Mouse (Mus musculus) intestine, embryonic 16.5 days (tissue): ENCODE measurements at regions not wholly inside any gene's neighbourhood (a gene's known extent, or its start where the extent isn't known, plus 50 kb on each side); places are given as distances from the start of the nearest gene placed in this dataset.
A peak's percentile ranks its signal among the peaks of the same experiment; 100 is the strongest.

Experiments used
- ATAC-seq: fragments of 200-750 bp; cut with Nextera tagmentation; 2 replicates; pipeline ENCODE4 v1.8.0; 2017; ENCODE audit warnings: moderate TSS enrichment, moderate library complexity
- H3K27ac ChIP-seq: fragments of 300-500 bp; sonication (generic); 2 replicates; pipeline ENCODE4 v1.5.1; 2014; ENCODE audit warnings: mild to moderate bottlenecking, low read length
- H3K27me3 ChIP-seq: fragments of 300-500 bp; sonication (generic); replicated peaks from 2 replicates; pipeline ENCODE4 v1.6.1; 2014; ENCODE audit warnings: low read length, control low read depth, mixed read lengths; ENCODE audit not compliant: control insufficient read depth, insufficient read depth
- H3K36me3 ChIP-seq: fragments of 300-500 bp; sonication (generic); 2 replicates; pipeline ENCODE4 v1.6.1; 2014; ENCODE audit warnings: low read length, control low read depth; ENCODE audit not compliant: control insufficient read depth, insufficient read depth
- H3K4me1 ChIP-seq: fragments of 300-500 bp; sonication (generic); 2 replicates; pipeline ENCODE4 v1.6.1; 2014; ENCODE audit warnings: low read length, control low read depth, mixed read lengths; ENCODE audit not compliant: control insufficient read depth, insufficient read depth
- H3K4me2 ChIP-seq: fragments of 300-500 bp; sonication (generic); 2 replicates; pipeline ENCODE4 v1.6.1; 2014; ENCODE audit warnings: low read depth, low read length, control low read depth
- H3K4me3 ChIP-seq: fragments of 300-500 bp; sonication (generic); 2 replicates; pipeline ENCODE4 v1.5.1; 2014; ENCODE audit warnings: mild to moderate bottlenecking, low read length
- H3K9ac ChIP-seq: fragments of 300-500 bp; sonication (generic); 2 replicates; pipeline ENCODE4 v1.6.1; 2014; ENCODE audit warnings: low read depth, low read length
- H3K9me3 ChIP-seq: fragments of 300-500 bp; sonication (generic); 2 replicates; pipeline ENCODE4 v1.6.1; 2016; ENCODE audit warnings: low read length, control low read depth; ENCODE audit not compliant: control insufficient read depth
- WGBS: fragments of 180-500 bp; shearing (Covaris S2); extraction: QIAGEN DNeasy Blood & Tissue Kit; methylation state at CpG from one replicate; pipeline ENCODE4 v1.1.7; 2014; 5-methylcytosine and 5-hydroxymethylcytosine counted together

DNA sequence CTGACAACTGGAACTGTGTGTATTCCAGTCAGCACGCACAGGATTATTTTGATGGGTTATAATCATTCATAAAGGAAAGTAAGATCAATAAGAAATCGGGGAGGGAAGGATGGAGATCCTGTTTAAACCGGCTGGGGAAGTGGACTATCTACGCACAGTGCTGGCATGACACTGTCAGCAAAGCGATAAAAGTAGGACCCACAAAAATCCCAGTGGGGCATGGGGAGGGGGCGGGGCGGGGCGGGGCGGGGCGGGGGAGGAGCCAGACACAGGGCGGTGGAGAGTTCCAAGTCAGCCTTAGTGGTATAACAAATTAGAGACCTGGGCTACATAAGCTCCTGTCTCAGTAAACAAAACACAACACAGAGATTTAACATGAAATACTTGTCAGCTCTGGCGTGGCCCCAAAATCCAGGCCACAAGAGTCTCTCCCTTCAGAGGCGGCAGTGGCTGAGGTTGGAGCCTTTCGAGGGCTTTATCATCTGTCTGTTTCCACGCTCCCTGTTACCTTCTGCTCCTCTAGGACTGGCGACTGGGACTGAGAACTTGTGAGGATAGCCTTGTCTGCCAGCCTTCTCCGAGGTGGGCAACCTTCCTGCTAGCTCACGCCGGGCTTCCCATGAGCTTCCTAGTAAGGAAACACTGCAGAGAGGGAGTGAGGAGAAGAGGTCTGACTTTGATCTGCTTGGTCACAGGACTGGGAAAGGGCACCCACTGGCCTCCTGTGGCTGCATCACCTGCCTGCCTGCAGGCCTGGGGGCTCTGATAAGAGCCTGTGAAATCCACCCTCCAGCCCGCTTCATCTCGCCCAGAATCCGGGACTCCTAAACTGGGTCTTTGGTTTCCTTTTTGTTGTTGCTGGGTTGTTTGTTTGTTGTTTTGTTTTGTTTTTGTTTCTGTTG, 90.3 kb upstream of the Ptpn1 start:
- no peak for ATAC-seq
- Histone ChIP-seq H3K27me3 (no peaks in the 10 kb centered on the region), H3K36me3 (no peaks in the 10 kb centered on the region), H3K4me3 (no peak overlapping the region), H3K4me2 (no peak overlapping the region), H3K4me1 (peaks cover 16% of the 10 kb centered on the region), H3K9me3 (no peaks in the 10 kb centered on the region), H3K27ac (no peak overlapping the region), H3K9ac (peak overlapping the region; percentile 11; the same call in 1 of the 2 replicates)
- 40% methylated on average over 22 of the region's 22 CpGs for WGBS

DNA sequence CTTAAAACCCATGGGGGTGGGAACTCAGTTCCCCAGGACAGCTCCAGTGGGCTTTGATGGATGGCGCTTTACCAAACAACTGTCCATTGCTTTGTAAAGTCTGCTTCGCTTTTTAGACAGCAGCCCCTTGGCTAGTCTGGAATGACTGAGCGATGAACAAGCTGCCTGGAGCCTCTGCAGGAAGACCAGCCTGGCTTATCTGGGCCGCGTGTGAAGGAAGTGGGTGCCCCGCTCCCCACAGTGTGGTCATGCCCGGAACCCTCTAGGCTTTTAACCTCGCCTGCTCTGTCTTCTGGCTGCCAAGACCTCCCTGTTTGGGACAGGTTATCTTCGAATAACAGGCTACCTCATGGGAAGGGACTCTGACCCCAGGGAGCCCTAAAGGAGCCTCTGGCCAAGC, 91.5 kb upstream of the Ptpn1 start:
- H3K36me3 ChIP-seq = no peaks in the 10 kb centered on the region
- H3K9me3 ChIP-seq = no peaks in the 10 kb centered on the region
- H3K9ac ChIP-seq = no peak overlapping the region
- no peak for ATAC-seq
- H3K4me2 ChIP-seq = no peak overlapping the region
- no peak overlapping the region for H3K4me3 ChIP-seq
- no peaks in the 10 kb centered on the region for H3K27me3 ChIP-seq
- H3K4me1 ChIP-seq = peaks cover 16% of the 10 kb centered on the region
- 82% methylated on average over 9 of the region's 9 CpGs for WGBS
- H3K27ac ChIP-seq = no peak overlapping the region

DNA sequence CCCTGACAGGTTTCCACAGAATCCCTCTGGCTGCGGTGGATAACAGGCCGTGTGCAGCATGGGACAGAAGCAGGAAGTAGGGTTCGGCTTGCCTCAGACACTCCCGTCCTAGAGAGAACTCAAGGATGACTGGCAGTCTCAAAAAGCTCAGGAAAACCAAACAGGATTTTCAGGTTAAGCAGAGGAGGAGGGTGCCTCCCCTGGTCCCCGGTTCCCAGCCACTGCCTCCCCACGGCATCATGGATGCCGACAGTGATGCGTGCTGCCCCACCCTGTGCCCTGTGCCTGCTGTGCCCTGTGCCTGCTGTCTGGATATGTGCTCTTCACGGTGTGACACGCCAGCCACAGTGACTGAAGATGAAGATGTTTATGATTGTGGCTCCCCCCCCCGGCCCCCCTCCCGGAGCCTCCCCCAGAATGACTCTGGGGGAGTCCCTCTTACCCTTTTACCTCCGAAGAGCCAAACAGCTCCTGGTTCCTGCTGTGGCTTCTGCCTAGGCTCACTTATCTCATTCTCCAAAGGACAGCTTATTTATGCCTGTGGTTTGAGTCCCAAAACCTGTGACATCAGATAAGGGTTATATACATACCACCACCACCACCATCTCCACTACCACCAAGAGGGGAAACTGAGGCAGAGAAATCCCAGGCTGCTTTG, 92.4 kb upstream of the Ptpn1 start:
- H3K9me3 ChIP-seq = no peaks in the 10 kb centered on the region; the same call in 1 of the 2 replicates
- no peak overlapping the region for H3K4me3 ChIP-seq
- ATAC-seq = peak; percentile 25; the same call in 1 of the 2 replicates
- H3K4me1 ChIP-seq = peaks cover 21% of the 10 kb centered on the region
- 45% methylated on average over 13 of the region's 13 CpGs for WGBS
- H3K27me3 ChIP-seq = no peaks in the 10 kb centered on the region
- H3K9ac ChIP-seq = no peak overlapping the region
- H3K4me2 ChIP-seq = no peak overlapping the region
- no peaks in the 10 kb centered on the region for H3K36me3 ChIP-seq
- H3K27ac ChIP-seq = no peak overlapping the region

DNA sequence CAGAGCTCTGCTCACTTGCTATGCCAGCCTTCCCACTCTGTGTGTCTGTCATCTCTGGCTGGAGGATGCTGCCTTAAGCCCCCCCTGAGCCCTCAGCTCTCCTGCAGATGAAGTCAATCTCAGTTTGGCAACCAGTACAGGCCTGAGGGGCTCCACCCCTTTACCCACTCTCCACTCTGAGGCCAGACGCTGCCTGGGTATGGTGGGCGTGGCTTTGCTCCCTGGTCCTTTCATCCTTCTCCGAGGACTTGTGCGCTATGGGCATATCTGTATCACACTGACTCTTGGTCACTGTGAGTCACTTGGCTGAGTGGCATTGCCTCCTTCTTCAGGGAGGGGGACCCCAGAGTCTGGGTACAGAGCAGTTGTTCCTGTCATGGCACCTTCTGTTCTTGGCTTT, 94.3 kb upstream of the Ptpn1 start:
- ATAC-seq = no peak

DNA sequence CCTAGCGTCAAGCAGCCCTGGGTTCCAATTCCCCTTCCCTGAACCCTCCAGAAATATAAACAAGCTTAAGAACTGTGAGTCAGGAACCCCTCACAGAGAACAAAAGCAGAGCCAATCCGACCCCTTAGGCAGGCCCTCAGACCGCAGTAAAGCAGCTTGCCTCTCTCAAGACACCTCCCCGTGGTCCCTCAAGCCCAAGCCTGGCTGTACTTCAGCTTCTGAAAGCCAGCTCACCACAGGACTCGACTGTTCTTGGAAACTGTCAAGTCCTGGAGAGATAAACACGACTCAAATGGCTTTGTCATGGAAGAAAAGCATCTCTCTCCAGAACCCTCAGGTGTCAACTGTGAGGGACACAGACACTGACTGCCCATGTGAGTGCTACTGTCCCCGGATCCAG, 95.2 kb upstream of the Ptpn1 start:
- H3K27ac ChIP-seq = 0 out of 2 replicates have a peak overlapping the region, but pooled peaks have one; percentile 24
- WGBS = 36% methylated on average over 7 of the region's 7 CpGs

More for the DNA sequence above, 94.3 kb upstream of the Ptpn1 start:
- Histone ChIP-seq H3K27ac (no peak overlapping the region), H3K27me3 (no peaks in the 10 kb centered on the region), H3K9me3 (no peaks in the 10 kb centered on the region; the same call in 1 of the 2 replicates), H3K4me2 (no peak overlapping the region), H3K9ac (no peak overlapping the region), H3K4me1 (peaks cover 38% of the 10 kb centered on the region), H3K36me3 (no peaks in the 10 kb centered on the region), H3K4me3 (no peak overlapping the region)
- WGBS = 41% methylated on average over 4 of the region's 4 CpGs

DNA sequence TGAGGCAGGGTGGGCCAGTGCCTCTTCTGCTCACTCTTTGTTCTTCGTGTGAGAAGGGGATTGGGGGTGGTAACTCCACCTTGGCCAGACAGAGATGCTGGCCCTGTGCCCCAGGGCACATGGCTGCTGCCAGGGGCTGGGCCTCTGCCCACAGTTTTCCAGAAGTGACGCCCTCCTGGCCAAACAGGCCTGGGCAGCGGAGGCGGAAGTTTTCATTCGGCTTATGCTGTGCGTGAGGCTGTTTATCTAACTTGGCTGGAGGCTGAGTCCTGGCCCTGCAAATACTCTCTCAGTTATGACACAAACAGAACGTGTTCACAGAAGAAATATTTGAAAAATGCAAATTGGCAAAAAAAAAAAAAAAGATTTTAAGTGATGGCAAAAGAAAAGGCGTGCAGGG, 97.3 kb upstream of the Ptpn1 start:
- H3K4me3 ChIP-seq = no peak overlapping the region
- no peak; the same call in 1 of the 2 replicates for ATAC-seq
- no peaks in the 10 kb centered on the region; the same call in 1 of the 2 replicates for H3K9me3 ChIP-seq
- peaks cover 29% of the 10 kb centered on the region for H3K4me1 ChIP-seq
- H3K9ac ChIP-seq = peak overlapping the region; percentile 36; the same call in 1 of the 2 replicates
- H3K36me3 ChIP-seq = no peaks in the 10 kb centered on the region
- no peaks in the 10 kb centered on the region for H3K27me3 ChIP-seq
- WGBS = 62% methylated on average over 8 of the region's 8 CpGs
- H3K4me2 ChIP-seq = no peak overlapping the region
- peak overlapping the region; percentile 75 for H3K27ac ChIP-seq

More for the DNA sequence above, 95.2 kb upstream of the Ptpn1 start:
- Histone ChIP-seq H3K9ac (0 out of 2 replicates have a peak overlapping the region, but pooled peaks have one; percentile 2), H3K4me3 (no peak overlapping the region), H3K9me3 (no peaks in the 10 kb centered on the region; the same call in 1 of the 2 replicates), H3K4me2 (no peak overlapping the region), H3K27me3 (no peaks in the 10 kb centered on the region), H3K4me1 (peaks cover 34% of the 10 kb centered on the region), H3K36me3 (no peaks in the 10 kb centered on the region)
- no peak for ATAC-seq

DNA sequence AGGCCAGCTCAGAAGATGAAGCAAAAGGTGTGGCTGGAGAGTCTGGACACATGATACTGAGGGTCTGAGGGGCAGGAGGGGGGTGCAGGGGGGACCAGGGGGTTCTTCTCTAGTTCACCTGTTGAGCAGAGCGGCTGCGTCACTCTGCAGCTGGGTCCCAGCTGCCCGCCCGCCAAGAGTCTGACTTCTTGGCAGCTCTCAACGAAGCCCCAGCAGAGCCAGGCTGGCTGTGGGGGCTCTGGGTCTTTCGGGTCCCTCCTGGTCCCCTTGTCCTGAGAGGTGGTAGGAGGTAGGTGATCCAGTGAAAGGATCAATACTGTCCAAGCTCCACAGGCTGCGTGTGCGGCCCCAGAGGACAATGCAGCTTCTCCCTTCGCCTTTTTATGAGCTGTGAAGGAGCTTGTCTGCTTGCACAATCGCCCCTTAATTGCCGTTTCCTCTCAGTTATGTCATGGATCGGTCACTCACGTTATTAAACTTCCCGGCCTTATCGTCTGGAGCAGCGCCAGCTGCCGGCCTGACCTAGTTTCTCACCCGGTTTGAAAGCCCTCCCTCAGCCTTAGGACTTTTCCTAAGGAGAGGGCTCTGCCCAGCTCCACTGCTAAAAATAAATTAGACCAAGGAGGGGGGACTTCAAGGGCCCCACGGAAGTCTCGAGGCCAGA, 98.4 kb upstream of the Ptpn1 start:
- H3K27me3 ChIP-seq = no peaks in the 10 kb centered on the region
- no peaks in the 10 kb centered on the region; the same call in 1 of the 2 replicates for H3K9me3 ChIP-seq
- peak; percentile 74 for ATAC-seq
- no peaks in the 10 kb centered on the region for H3K36me3 ChIP-seq
- H3K4me1 ChIP-seq = peaks cover 25% of the 10 kb centered on the region
- peak overlapping the region; percentile 31; the same call in 1 of the 2 replicates for H3K4me2 ChIP-seq
- H3K27ac ChIP-seq = peak overlapping the region; percentile 75
- H3K4me3 ChIP-seq = no peak overlapping the region
- 22% methylated on average over 20 of the region's 20 CpGs for WGBS
- H3K9ac ChIP-seq = peak overlapping the region; percentile 67

DNA sequence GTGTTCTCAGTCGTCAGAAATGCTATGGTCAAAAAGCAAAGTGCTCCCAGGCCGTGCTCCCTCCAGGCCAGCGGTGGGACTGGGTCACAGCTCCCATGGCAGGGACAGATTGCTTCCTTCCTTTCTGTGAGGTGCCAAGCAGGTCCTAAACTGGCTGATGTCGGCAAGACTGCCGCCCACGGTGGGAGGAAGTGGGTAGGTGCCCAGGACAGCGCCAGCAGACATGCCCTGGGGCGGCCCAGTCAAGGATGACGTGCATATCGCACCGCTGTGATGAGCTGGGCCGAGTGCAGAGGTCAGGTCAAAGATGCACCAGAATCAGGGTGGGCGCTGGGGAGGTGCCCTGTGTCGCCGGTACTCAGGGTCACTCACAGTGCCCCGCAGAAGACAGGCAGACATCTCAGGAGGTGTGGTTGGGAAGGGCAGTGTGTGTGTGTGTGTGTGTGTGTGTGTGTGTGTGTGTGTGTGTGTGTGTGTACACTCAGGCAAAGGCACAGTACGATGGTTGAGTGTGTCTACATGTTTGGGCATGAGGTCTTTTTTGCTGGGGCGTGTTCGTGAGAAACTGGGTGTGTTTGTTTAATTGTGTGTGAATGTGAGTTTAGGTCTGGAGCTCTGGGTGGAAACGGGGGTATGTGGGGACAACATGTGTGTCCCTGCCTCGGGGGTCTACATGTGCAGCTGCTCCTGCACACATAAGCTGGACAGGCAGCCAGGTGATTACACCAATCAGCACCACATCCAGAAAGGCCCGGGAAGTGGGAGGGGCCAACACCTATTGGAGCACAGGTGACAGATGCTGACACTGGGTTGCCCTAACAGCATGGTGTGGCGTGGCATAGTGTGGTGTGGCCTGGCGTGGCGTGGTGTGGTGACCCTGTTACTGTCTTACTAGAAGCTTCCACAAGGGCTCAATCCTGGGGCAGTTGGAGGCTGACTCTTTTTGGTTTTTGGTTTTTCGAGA, 100.5 kb upstream of the Ptpn1 start:
- Histone ChIP-seq H3K9me3 (no peaks in the 10 kb centered on the region; the same call in 1 of the 2 replicates), H3K27ac (no peak overlapping the region), H3K4me3 (no peak overlapping the region), H3K4me2 (no peak overlapping the region), H3K27me3 (no peaks in the 10 kb centered on the region), H3K4me1 (peaks cover 30% of the 10 kb centered on the region), H3K9ac (no peak overlapping the region), H3K36me3 (no peaks in the 10 kb centered on the region)
- WGBS = 79% methylated on average over 26 of the region's 26 CpGs
- ATAC-seq = no peak
